Mouse (Mus musculus) CH12.LX (cell line): Measurements from ENCODE around the gene Cep170b.

Experiments used
- CTCF ChIP-seq, 2 experiments: IDR thresholded peaks in 1 of 2; conservative IDR thresholded peaks in 1 of 2; 2 replicates each; pipeline ENCODE4 v1.5.1; 2011 to 2012; ENCODE audit warnings: low read depth in 2 of 2, low read length in 2 of 2, improper control_type of control experiment in 1 of 2, inconsistent platforms in 1 of 2, mild to moderate bottlenecking in 1 of 2, moderate library complexity in 1 of 2
- HCFC1 ChIP-seq: IDR thresholded peaks from 2 replicates; pipeline ENCODE4 v1.6.1; 2012; ENCODE audit warnings: low read depth, mild to moderate bottlenecking, inconsistent platforms, low read length, improper control_type of control experiment
- UBTF ChIP-seq: IDR thresholded peaks from 2 replicates; pipeline ENCODE4 v1.6.1; 2012; ENCODE audit warnings: low read depth, mild to moderate bottlenecking, inconsistent platforms, low read length, improper control_type of control experiment, moderate library complexity
- USF2 ChIP-seq: conservative IDR thresholded peaks from 2 replicates; pipeline ENCODE4 v1.6.1; 2011; ENCODE audit warnings: low read depth, low read length, improper control_type of control experiment

GRCm38 (mm10) chr12:112766586-112766985 lies 46.3 kb downstream of the Cep170b start:
- TF ChIP-seq USF2 (no peak), CTCF (conservative IDR thresholded peaks at IDR 0.05 in 1 of 2, IDR thresholded peaks at IDR 0.05 in 1 of 2; ENCODE audit: low read depth in 2 of 2, low read length in 2 of 2) (no peak), HCFC1 (no peak), UBTF (no peak)
